Mouse (Mus musculus): ENCODE data around the gene Dnmt3l.
"Not testable (repeated sequence)": the region's sequence is repeated elsewhere in the genome, so short reads cannot be mapped to it uniquely, and the experiment has no call there.

The Dnmt3l gene

DNA sequence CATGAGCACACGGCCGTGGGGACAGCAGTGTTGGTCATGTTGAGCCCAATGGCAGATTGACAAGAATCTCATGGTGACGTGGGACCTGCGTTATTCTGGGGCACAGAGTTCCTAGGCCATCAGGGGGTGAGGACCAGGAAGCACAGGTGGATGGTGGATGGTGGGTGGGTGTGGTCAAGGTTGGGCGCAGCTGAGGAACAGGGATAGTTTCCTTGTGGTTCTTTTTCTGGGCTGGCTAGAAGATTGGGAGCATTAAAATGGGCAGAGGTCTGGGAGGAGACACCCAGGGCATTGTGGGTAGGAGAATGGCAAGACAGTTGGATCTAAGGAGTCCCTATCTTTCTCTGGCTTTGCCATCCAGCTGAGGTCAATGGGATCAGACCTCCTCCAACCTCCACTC lies at the start of gene Dnmt3l:
Gene Dnmt3l (plus strand): TSS at position 301 of the 400 bp plus-strand sequence.
- no peak for DNase-seq (ENCODE audit: inconsistent age in 2 of 2, low spot score in 1 of 2)

DNA sequence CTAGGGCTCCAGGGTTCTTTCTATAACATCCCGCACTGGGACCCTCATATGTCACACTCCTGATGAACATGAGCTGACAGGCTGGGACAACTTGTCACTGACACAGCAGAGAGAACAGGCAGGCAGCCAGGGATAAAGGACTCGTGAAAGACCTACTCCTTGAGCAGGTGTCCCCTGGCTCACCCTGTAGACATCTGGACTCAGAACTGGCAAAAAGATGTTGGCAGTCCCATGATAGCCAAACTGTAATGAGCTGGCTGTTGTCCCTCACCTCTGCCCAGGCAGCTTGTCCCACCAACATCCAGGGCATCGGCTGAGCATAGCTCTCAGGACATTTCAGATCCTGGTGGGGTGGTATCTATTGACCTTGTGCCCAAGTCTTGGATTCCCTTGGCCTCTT lies 46.1 kb upstream of the Dnmt3l start:
- DNase-seq (ENCODE audit: inconsistent age in 2 of 2, low spot score in 1 of 2) = no peak

DNA sequence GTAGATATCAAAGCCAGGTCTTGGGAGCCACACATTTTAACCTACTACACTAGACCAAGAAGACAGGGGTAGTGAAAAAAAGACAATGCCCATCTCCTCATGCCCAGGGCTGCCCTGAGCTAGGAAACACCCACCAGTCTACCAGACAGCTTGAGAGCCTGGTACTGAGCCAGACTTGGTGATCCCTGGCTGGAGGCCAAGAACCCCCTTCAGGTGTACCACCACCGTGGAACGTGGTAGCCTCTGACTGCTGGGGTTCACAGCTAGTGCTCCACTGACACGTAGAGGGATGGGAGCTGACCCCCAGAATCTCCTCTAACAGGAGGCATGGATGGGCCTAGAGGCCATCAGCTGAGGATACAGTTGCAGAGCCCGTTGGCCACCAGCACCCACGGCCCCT lies 41.5 kb upstream of the Dnmt3l start:
- DNase-seq (ENCODE audit: inconsistent age in 2 of 2, low spot score in 1 of 2) = no peak

DNA sequence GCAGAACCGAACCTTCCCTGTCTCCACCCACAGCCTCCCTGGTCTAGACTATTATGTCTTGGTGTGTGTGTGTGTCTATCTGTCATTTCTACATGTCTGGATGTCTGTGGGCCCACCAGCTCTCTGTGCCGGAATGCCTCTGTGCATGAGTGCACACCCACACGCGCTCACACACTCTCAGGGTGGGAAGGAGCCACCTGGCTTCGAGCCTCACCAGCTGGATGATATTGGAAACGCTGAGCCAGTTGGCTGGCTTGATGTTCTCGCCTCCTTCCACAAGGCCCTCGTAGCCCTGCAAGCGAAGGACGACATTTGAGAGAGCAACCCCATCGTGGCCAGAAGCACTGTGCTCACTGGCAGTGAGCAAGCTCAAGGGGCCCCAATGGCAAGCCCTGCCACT lies 40.0 kb upstream of the Dnmt3l start:
- DNase-seq (ENCODE audit: inconsistent age in 2 of 2, low spot score in 1 of 2) = no peak

DNA sequence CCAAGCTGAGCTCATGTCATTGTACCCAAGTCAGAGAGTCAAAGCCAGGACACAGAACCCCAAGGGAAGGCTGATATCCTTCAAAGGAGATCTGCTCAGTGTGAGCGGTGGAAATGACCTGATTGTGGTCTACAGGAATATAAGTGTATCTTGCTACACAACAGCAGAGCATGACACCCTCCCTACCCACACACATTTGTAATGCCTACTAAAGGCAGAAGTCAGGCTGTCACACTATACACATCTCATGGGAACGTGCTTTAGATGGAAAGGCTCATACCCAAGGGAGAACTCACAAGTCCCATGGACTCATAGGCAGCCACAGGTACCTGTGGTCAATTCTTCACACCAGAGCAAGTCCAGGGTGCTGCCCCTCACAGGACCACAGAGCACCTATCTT lies 39.4 kb upstream of the Dnmt3l start:
- no peak for DNase-seq (ENCODE audit: inconsistent age in 2 of 2, low spot score in 1 of 2)

DNA sequence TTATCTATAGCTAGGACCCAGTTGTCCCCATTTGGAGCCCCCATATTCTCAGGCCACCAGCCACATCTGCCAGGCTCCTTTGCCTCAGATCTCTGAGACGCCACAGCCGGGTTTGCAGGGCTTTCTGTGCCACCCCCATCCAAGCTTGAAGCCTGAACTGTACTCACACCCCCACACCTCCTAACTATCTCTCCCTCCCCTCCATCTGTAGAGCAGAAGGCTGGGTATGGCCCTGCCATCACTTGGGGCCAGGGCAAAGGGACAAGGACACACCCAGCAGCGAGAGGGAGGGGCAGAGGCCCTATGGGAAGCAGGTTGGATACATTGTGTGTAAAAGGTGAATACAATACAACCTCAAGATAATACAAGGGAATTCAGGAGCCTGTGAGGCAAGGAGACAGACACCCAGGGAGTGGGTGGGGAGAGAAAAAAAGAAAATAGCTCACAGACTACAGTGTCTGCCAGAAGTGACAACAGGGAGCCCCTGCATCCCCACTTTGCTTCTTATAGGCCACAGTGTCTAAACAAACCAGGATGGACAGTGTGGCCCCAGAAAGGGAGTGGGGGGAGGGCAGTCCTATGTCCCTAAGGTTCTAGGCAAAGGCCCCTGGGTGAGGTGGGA lies 37.2 kb upstream of the Dnmt3l start:
- no peak for DNase-seq (ENCODE audit: inconsistent age in 2 of 2, low spot score in 1 of 2)

DNA sequence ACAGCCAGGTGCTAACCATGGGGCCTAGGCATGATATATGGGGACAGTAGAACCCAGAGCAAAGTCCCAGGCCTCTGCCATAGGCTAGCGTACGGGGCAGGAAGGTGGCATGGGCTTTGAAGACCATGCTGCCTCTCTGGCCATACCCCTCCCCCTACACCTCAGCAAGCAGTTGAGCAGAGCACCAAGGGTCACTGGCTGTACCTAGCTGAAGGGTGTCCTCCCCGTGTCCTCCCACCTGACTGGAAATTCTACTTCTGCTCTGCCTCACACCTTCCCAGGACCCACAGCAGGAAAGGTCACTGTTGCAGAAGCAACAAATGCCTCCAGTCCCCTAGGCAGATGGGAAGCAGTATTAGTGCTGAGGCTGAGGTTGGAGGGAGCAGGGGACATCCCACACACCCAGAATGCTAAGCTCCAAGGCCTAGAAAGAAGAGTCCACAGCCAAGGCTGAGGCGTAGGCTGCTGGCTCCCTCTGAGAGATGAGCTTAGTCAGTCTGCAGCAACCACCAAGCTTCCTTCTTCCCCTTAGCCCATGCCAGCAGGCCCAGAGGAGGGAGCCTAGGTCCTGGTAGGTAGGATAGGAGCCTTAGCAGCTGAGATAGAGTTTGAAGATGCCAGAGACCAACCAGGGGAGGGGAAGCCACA lies 35.8 kb upstream of the Dnmt3l start:
- DNase-seq (ENCODE audit: inconsistent age in 2 of 2, low spot score in 1 of 2) = no peak

DNA sequence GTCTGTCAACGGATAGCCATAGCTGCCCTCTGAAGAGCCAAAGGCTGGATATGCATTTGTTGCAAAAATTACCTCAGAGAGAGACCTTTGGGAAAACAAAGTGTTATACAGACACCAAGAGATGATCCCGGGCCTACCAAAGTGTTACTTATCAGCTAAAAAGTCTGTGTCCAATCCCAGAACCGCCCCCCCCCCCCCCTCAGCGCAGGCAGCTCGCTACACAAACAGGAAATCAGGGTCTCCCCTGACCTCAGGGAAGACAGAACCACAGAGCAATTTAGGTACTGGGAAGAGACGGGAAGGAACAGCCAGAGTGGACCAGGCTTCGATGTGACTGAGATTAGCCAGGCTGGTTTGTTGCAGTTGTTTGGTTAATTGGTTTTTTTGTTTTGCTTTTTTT lies 34.5 kb upstream of the Dnmt3l start:
- no peak for DNase-seq (ENCODE audit: inconsistent age in 2 of 2, low spot score in 1 of 2)

DNA sequence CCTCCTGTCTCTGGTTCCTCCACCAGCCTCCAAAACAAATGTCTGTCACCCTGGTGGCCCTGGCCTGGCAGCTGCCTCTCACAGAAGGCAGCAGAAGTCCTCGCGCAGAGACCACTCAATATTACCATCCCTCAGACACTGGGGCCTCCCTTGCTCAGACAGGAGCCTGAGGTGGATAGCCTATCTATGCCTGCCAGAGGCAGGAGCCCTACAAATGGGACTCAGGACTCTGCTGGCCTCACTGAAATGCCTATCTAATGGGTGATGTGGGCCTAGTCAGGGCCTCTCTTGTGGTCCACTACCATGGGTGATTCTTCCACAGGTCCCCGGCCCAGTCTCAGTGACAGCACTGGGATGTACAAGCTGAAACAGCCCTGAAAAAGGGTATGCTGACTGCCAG lies 33.6 kb upstream of the Dnmt3l start:
- peak in 1 of 2 experiments; percentile 43 for DNase-seq (ENCODE audit: inconsistent age in 2 of 2, low spot score in 1 of 2)

DNA sequence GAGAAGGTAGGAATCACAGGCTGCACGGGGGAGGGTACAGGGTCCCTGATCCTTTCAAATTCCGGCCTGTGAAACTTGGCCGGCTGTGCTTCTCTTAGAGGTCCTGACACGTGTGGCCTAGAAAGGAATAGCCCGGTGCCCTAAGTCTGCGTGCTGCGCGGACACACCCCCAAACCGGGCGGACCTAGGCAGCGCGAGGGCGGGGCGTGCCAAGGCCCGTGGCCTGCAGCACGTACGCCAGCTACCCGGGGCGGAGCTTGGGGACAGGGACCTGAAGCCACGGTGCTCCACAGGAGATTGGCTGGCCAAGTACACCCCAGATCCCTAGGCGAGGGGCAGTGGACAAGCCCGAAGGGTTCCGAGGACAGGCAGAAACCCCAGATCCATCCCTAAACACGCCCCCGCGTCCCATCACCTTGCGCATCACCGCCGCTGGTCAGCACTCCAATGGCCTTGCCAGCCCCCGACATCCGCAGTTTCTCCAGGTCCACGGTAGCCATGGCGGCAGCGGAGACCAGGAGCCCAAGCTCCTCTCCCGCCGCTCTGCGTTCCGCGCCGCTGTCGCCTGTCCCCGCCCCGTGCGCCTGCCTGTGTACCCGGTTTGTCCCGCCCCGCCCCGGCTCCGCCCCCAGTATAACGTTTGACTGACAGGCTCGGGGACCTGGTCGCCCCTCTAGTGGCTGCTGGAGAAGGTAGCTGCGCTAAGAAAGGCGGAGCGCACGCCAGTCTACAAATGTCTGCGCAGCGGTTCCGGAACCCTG lies 32.4 kb upstream of the Dnmt3l start:
- DNase-seq (ENCODE audit: inconsistent age in 2 of 2, low spot score in 1 of 2) = peak; percentile 97 to 99

DNA sequence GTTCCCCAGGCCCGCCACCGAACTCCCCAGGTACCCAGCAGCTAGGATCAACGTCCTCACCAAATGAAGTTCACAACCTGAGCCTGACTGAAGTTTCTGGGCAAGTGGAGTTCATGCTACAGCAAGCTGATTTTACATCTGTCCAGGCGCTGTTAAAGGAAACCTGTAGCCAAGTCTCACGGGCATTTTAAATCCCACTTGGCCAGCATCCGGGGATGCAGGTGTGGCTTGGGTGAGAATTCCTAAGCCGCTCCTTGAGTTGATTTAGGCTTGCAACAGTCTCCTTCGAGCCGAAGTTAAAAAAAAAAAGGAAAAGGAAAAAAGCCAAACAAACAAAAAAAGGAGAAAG lies 31.8 kb upstream of the Dnmt3l start, which contains the start of gene Pfkl:
Gene Pfkl (minus strand): TSS at position 139 of the 349 bp plus-strand sequence.
- no peak for DNase-seq (ENCODE audit: inconsistent age in 2 of 2, low spot score in 1 of 2)

DNA sequence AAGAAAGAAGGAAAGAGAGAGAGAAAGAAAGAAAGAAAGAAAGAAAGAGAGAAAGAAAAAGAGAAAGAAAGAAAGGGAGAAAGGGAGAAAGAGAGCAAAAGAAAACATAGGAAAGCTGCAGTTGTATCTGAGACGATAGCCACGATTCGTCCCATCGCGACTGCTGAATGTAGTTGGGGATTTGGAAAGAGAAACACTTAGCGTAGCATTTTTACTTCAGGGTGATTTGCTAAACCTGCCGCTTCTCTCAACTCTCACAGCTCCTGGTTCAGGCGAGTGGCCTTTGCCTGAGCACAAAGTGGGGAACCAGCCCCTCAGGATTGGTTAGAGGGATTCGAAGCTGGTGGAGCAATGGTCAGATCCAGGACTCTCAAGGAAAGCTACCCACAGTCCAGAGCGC lies 31.4 kb upstream of the Dnmt3l start:
- DNase-seq (ENCODE audit: inconsistent age in 2 of 2, low spot score in 1 of 2) = no peak

DNA sequence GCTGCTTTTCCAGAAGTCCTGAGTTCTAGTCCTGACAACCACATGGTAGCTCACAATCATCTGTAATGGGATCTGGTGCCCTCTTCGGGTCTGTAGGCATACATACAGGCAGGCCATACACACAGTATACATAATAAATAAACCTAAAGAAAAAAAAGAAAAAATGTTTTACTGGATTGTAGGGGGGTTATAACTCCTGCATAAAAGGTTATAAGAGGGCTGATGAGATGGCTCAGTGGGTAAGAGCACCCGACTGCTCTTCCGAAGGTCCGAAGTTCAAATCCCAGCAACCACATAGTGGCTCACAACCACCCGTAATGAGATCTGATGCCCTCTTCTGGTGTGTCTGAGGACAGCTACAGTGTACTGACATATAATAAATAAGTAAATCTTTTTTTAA lies 30.6 kb upstream of the Dnmt3l start:
- not testable (repeated sequence) for DNase-seq (ENCODE audit: inconsistent age in 2 of 2, low spot score in 1 of 2)

DNA sequence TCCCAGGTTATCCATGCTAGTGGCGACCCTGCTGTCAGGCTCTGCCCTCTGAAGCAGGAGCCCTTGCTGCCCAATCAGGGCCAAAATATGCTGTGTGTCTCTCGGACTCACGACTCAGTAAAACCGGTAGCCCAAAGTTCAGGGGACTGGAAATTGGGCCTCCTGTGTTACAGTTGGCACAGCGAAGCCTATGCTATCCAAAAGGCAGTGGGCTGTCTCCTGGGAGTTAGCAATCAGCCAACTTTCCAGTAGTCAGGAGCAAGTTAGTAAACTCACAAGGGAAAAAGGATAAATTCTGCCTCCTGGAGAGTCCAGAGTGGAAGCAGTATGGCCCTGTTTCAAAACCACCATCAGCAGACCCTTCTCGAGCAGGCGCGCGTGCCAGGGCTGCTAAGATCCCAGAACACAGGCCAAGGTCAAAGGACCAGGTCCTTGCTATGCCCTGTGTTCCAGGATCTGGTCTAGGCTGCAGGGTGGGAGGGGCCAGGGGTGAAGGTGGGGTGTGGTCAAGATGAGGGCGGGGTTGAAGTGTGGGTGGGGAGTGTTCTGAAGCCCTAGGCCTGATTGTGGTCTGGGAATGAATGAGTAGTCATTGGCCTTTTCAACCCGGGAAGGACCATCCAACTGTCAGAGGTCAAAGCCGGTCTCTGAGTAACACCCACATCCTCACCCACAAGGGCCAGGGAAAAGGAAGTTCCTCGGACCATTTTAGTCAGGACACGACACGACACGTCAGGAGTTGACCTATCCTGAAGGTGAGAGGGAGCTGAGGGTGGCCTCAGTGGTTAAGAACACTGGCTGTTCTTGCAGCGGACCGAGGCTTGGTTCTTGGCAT lies 28.9 kb upstream of the Dnmt3l start:
- DNase-seq (ENCODE audit: inconsistent age in 2 of 2, low spot score in 1 of 2) = peak in 1 of 2 experiments; percentile 64

DNA sequence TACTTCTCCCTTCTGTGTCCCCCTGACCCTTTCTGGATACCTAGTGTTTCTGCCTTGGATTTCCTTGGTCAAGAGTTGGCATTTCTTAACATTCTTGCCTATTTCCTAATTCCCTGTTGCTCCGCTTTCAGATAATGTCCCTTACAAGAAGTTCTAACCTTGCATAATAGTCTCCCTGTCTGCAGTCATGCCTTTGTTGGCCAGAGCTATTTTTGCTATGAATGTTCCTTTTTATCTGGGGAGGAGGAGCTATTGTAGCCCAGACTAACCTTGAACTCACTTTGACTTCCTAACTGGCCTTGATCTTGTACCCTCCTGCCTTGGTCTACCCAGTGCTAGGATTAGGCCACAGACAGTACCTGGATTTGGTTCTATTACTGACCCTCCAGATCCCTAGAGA lies 26.3 kb upstream of the Dnmt3l start:
- DNase-seq (ENCODE audit: inconsistent age in 2 of 2, low spot score in 1 of 2) = peak in 1 of 2 experiments; percentile 76

DNA sequence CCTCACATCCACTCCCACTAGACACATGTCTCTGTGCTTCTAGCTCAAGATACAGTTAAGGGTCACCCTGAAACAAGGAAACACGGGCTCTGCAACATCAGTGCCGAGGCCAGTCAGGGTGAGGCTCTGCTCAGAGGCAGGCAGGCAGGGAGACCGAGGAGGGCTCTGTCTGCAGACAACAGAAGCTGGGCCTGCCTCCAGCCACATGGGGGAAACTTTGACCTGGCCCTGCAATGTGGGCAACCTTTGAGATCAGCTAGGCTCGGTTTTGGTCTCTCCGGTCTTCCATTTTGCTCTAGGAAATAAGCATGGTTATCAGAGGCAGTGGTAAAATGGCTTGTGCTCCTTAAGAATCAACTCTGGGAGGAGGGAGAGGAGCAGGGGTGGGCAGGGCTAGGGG lies 25.4 kb upstream of the Dnmt3l start:
- DNase-seq (ENCODE audit: inconsistent age in 2 of 2, low spot score in 1 of 2) = peak in 1 of 2 experiments; percentile 42

DNA sequence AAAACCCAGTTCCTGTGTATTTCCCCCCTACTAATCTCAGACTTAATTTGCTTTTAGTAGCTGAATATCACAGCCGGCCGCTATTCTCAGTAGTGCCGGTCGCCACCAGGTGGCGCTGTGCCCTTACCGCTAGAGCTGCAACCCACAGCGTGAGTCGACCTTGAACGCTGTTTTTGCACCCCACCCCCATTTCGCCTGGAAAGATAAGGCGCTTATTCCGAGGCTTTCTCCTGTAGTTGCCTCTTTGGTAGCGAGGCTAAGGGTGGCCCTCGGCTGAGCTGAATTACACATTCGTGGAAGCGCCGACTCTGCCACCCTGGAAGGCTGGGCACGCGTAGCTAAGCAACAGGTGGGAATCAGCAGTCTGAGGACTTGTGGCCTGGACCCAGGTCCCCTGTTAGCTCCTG lies 22.9 kb upstream of the Dnmt3l start:
- peak; percentile 79 to 93 for DNase-seq (ENCODE audit: inconsistent age in 2 of 2, low spot score in 1 of 2)

DNA sequence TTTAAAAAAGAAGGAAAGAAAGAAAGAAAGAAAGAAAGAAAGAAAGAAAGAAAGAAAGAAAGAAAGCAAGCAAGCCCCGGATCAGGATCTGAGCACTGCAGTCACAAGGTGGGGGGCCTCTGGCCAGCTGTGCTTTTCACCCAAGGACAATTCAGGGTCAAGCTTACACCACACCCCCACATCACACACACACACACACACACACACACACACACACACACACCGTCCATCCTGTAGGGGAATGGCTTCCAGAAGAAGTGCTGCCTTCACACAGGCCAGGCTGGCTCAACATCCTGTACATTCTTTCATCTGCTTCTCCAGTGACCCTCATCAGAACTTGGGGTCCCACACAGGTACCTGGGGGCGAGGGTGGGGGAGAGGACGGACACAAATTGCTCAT lies 22.5 kb upstream of the Dnmt3l start:
- no peak for DNase-seq (ENCODE audit: inconsistent age in 2 of 2, low spot score in 1 of 2)

DNA sequence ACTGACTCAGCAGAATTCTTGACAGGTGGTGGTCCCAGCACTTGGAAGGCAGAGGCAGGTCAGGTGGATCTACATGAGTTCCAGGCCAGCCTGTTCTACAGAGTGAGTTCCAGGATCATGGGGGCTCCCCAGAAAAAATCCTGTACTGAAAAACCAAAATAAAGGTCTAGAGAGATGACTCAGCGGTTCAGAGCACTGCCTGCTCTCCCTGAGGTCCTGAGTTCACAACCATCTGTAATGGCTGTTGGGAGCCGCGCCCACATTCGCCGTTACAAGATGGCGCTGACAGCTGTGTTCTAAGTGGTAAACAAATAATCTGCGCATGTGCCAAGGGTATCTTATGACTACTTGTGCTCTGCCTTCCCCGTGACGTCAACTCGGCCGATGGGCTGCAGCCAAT lies 21.8 kb upstream of the Dnmt3l start:
- peak in 1 of 2 experiments; percentile 57 for DNase-seq (ENCODE audit: inconsistent age in 2 of 2, low spot score in 1 of 2)

DNA sequence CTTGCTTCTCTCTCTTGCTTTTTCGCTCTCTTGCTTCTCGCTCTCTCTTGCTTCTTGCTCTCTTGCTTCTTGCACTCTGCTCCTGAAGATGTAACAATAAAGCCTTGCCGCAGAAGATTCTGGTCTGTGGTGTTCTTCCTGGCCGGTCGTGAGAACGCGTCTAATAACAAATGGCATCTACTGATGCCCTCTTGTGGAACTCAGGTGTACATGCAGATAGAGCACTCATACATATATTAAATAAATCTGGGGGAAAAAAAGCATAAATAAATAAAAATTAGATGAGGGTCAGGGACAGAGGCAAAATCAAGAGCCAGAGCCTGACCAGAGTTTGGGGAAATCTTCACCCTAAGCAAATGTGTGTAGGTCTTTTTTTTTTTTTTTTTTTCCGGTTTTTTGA lies 16.3 kb upstream of the Dnmt3l start:
- DNase-seq (ENCODE audit: inconsistent age in 2 of 2, low spot score in 1 of 2) = not testable (repeated sequence)

DNA sequence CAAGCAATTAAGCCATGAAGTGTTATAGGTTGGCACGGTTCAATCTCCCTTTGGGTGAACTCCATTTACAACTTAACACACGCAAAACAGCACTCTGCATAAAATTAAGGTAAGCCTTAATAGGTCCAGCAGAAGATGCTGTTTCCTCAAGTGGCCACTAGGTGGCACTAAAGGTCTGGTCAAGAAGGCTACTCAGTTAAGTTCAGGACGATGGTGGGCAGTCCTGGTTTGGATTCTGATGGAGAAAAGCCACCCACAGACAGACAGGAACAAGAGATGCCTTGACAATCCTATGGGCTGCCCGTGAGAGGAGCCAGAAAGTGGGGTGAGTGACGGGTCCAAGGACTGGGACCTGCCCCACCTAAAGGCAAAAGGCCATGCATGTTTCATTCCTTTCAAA lies 13.6 kb upstream of the Dnmt3l start:
- DNase-seq (ENCODE audit: inconsistent age in 2 of 2, low spot score in 1 of 2) = peak; percentile 62 to 88

Data from adrenal gland, adult (tissue).